Mouse (Mus musculus): ENCODE measurements around the gene Olfr402. TPM values are rescaled to one million over a fixed set of nuclear protein-coding genes. Genes with fewer than 3 reads are reported as not detected.
"Not testable (repeated sequence)": the region's sequence is repeated elsewhere in the genome, so short reads cannot be mapped to it uniquely, and the experiment has no call there.

Olfr402 gene
- polyA plus RNA-seq (2014; fragmentation: Nextera tagmentation; extraction: Ambion mirVana): not detected in 2 replicates

- Histone ChIP-seq H3K9me3 (ENCODE audit: control insufficient read depth, low read depth, low read length) (no peaks in the 10 kb centered on the region), H3K9ac (replicated peaks; ENCODE audit: low read depth, low read length) (no peak within 1 kb of the TSS), H3K27ac (ENCODE audit: low read length) (no peak within 1 kb of the TSS), H3K27me3 (ENCODE audit: control insufficient read depth, insufficient read depth, low read length) (no peaks in the 10 kb centered on the region), H3K4me3 (ENCODE audit: low read depth, low read length) (no peak within 1 kb of the TSS), H3K36me3 (ENCODE audit: control insufficient read depth, insufficient read depth, low read length) (no peaks in the 10 kb centered on the region), H3K4me2 (replicated peaks; ENCODE audit: low read depth, low read length) (no peak within 1 kb of the TSS), H3K4me1 (ENCODE audit: control insufficient read depth, insufficient read depth, low read length) (no peaks in the 10 kb centered on the region)
- 62% methylated on average over 3 of the region's 3 CpGs for WGBS
- no peak for ATAC-seq (ENCODE audit: insufficient number of reproducible peaks, insufficient read depth, low FRiP score, low read depth)
Observed at GRCm38 (mm10) chr11:74153229-74153628, at the start of gene Olfr402. Gene Olfr402 (plus strand): TSS chr11:74153529.

GRCm38 (mm10) chr11:74105066-74105465 lies 48.3 kb upstream of the Olfr402 start:
- Histone ChIP-seq H3K27me3 (ENCODE audit: control insufficient read depth, insufficient read depth, low read length) (no peaks in the 10 kb centered on the region), H3K4me3 (ENCODE audit: low read depth, low read length) (no peak overlapping the region), H3K9me3 (ENCODE audit: control insufficient read depth, low read depth, low read length) (0 out of 2 replicates have a peak, but pooled peaks cover 2% of the 10 kb centered on the region), H3K9ac (replicated peaks; ENCODE audit: low read depth, low read length) (no peak overlapping the region), H3K4me2 (replicated peaks; ENCODE audit: low read depth, low read length) (no peak overlapping the region), H3K27ac (ENCODE audit: low read length) (no peak overlapping the region), H3K4me1 (ENCODE audit: control insufficient read depth, insufficient read depth, low read length) (no peaks in the 10 kb centered on the region), H3K36me3 (ENCODE audit: control insufficient read depth, insufficient read depth, low read length) (no peaks in the 10 kb centered on the region)
- WGBS: 29% methylated on average over 5 of the region's 5 CpGs
- no peak for ATAC-seq (ENCODE audit: insufficient number of reproducible peaks, insufficient read depth, low FRiP score, low read depth)

- no peaks in the 10 kb centered on the region for H3K27me3 ChIP-seq (ENCODE audit: control insufficient read depth, insufficient read depth, low read length)
- no peaks in the 10 kb centered on the region for H3K36me3 ChIP-seq (ENCODE audit: control insufficient read depth, insufficient read depth, low read length)
- no peak within 1 kb of the TSS for H3K27ac ChIP-seq (ENCODE audit: low read length)
- H3K9me3 ChIP-seq (ENCODE audit: control insufficient read depth, low read depth, low read length): 0 out of 2 replicates have a peak, but pooled peaks cover 5% of the 10 kb centered on the region
- ATAC-seq (ENCODE audit: insufficient number of reproducible peaks, insufficient read depth, low FRiP score, low read depth): no peak
- no peak within 1 kb of the TSS for H3K4me2 ChIP-seq (replicated peaks; ENCODE audit: low read depth, low read length)
- H3K9ac ChIP-seq (replicated peaks; ENCODE audit: low read depth, low read length): no peak within 1 kb of the TSS
- H3K4me3 ChIP-seq (ENCODE audit: low read depth, low read length): no peak within 1 kb of the TSS
- H3K4me1 ChIP-seq (ENCODE audit: control insufficient read depth, insufficient read depth, low read length): no peaks in the 10 kb centered on the region
Observed at GRCm38 (mm10) chr11:74113412-74113811, 39.9 kb upstream of the Olfr402 start, which contains the start of gene Olfr401. Gene Olfr401 (plus strand): TSS chr11:74113712.

DNA sequence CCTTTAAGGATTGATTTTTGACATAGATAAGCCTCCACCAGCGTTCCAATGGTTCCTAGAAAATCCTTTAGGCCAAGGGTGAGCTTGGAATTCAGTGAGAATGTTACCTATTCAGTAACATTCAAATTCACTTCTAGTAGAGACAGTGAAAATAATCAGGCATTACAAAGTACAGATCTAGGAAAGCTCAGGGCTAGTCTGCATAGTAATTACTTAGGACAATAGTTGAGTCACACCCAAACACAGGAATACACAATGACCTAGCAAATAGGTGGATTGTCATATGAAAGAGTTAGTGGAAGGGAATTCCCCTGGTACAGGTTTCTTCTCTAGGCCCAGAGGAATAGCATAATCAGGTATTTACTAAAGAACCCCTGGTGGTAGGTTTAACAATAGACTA lies 13.3 kb upstream of the Olfr402 start:
- not testable (repeated sequence) for H3K27me3 ChIP-seq (ENCODE audit: control insufficient read depth, insufficient read depth, low read length); ATAC-seq (ENCODE audit: insufficient number of reproducible peaks, insufficient read depth, low FRiP score, low read depth); H3K9me3 ChIP-seq (ENCODE audit: control insufficient read depth, low read depth, low read length); H3K9ac ChIP-seq (replicated peaks; ENCODE audit: low read depth, low read length); H3K4me1 ChIP-seq (ENCODE audit: control insufficient read depth, insufficient read depth, low read length); H3K4me2 ChIP-seq (replicated peaks; ENCODE audit: low read depth, low read length); H3K4me3 ChIP-seq (ENCODE audit: low read depth, low read length); H3K27ac ChIP-seq (ENCODE audit: low read length); H3K36me3 ChIP-seq (ENCODE audit: control insufficient read depth, insufficient read depth, low read length)
- WGBS: 26% methylated on average over 1 of the region's 1 CpGs

DNA sequence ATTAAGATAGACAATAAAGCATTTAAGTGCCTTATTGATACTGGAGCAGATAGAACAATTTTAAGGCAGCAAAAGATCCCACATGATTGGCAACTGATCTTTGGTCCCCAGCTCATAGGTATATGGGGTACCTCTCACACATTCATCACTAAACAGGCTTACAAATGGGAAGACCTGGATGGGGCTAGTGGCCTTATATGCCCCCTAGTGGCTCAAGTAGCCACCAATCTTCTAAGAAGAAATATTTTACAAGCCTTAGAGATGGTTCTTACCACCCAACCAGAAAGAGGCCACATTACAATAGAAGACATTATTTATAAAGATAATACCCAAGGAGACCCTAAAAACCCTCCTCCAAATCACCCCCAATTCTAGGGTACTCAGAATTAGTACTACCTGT lies 7.5 kb upstream of the Olfr402 start:
- Histone ChIP-seq H3K4me2 (replicated peaks; ENCODE audit: low read depth, low read length) (no peak overlapping the region), H3K27me3 (ENCODE audit: control insufficient read depth, insufficient read depth, low read length) (no peaks in the 10 kb centered on the region), H3K9ac (replicated peaks; ENCODE audit: low read depth, low read length) (no peak overlapping the region), H3K27ac (ENCODE audit: low read length) (no peak overlapping the region), H3K36me3 (ENCODE audit: control insufficient read depth, insufficient read depth, low read length) (no peaks in the 10 kb centered on the region), H3K4me3 (ENCODE audit: low read depth, low read length) (no peak overlapping the region), H3K4me1 (ENCODE audit: control insufficient read depth, insufficient read depth, low read length) (no peaks in the 10 kb centered on the region), H3K9me3 (ENCODE audit: control insufficient read depth, low read depth, low read length) (peaks cover 8% of the 10 kb centered on the region; the same call in 1 of the 2 replicates)
- ATAC-seq (ENCODE audit: insufficient number of reproducible peaks, insufficient read depth, low FRiP score, low read depth): no peak

GRCm38 (mm10) chr11:74168771-74169170 lies 15.4 kb downstream of the Olfr402 start:
- no peak overlapping the region for H3K4me3 ChIP-seq (ENCODE audit: low read depth, low read length)
- no peaks in the 10 kb centered on the region for H3K9me3 ChIP-seq (ENCODE audit: control insufficient read depth, low read depth, low read length)
- no peak for ATAC-seq (ENCODE audit: insufficient number of reproducible peaks, insufficient read depth, low FRiP score, low read depth)
- H3K4me1 ChIP-seq (ENCODE audit: control insufficient read depth, insufficient read depth, low read length): no peaks in the 10 kb centered on the region
- H3K27ac ChIP-seq (ENCODE audit: low read length): no peak overlapping the region
- H3K36me3 ChIP-seq (ENCODE audit: control insufficient read depth, insufficient read depth, low read length): no peaks in the 10 kb centered on the region
- no peak overlapping the region for H3K9ac ChIP-seq (replicated peaks; ENCODE audit: low read depth, low read length)
- no peaks in the 10 kb centered on the region for H3K27me3 ChIP-seq (ENCODE audit: control insufficient read depth, insufficient read depth, low read length)
- no peak overlapping the region for H3K4me2 ChIP-seq (replicated peaks; ENCODE audit: low read depth, low read length)

DNA sequence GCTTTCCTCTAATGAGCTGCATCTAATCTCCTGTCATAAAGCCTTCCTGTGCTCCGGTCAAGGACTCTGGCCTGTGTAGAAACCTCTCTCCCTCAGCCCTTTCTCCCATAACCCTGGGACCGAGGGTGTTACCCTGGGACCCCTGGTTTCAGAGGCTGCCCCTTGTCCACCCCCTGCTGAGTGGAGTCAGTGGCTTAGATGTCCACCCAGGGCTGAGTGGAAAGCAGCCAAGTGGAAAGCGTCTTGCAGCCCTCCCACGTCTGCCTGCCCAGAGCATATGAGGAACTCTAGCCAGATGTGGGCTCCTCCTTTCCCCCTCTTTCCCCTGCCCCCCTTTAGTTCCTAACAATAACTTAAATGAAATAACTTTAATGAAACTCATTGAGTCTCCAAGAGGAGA lies 29.8 kb downstream of the Olfr402 start:
- H3K27ac ChIP-seq (ENCODE audit: low read length): no peak overlapping the region
- H3K9ac ChIP-seq (replicated peaks; ENCODE audit: low read depth, low read length): no peak overlapping the region
- 76% methylated on average over 4 of the region's 4 CpGs for WGBS
- no peaks in the 10 kb centered on the region for H3K36me3 ChIP-seq (ENCODE audit: control insufficient read depth, insufficient read depth, low read length)
- ATAC-seq (ENCODE audit: insufficient number of reproducible peaks, insufficient read depth, low FRiP score, low read depth): no peak
- no peaks in the 10 kb centered on the region for H3K4me1 ChIP-seq (ENCODE audit: control insufficient read depth, insufficient read depth, low read length)
- H3K27me3 ChIP-seq (ENCODE audit: control insufficient read depth, insufficient read depth, low read length): no peaks in the 10 kb centered on the region
- H3K4me3 ChIP-seq (ENCODE audit: low read depth, low read length): no peak overlapping the region
- H3K4me2 ChIP-seq (replicated peaks; ENCODE audit: low read depth, low read length): no peak overlapping the region
- no peaks in the 10 kb centered on the region for H3K9me3 ChIP-seq (ENCODE audit: control insufficient read depth, low read depth, low read length)

DNA sequence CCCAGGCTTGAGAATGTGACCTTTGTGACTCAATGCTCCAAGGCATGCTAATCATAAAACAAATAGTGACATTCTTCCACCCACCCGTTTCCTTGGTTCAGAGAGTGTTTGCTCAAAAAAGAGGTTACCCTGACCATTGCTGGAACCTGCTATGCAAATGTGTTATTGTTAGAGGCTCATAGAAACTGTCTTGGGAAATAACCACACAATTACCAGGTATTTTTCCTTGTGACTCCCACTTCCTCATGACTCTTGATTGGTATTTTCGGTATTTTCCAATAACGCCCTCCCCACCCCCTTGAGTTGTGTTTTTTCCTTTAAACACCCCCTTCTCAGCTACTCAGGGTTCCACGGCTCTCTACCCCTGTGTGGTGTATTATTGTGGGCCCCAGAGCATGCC lies 30.4 kb downstream of the Olfr402 start:
- no peaks in the 10 kb centered on the region for H3K27me3 ChIP-seq (ENCODE audit: control insufficient read depth, insufficient read depth, low read length)
- H3K4me2 ChIP-seq (replicated peaks; ENCODE audit: low read depth, low read length): no peak overlapping the region
- H3K4me1 ChIP-seq (ENCODE audit: control insufficient read depth, insufficient read depth, low read length): no peaks in the 10 kb centered on the region
- no peak overlapping the region for H3K4me3 ChIP-seq (ENCODE audit: low read depth, low read length)
- no peak for ATAC-seq (ENCODE audit: insufficient number of reproducible peaks, insufficient read depth, low FRiP score, low read depth)
- H3K36me3 ChIP-seq (ENCODE audit: control insufficient read depth, insufficient read depth, low read length): no peaks in the 10 kb centered on the region
- 70% methylated on average over 4 of the region's 4 CpGs for WGBS
- no peak overlapping the region for H3K27ac ChIP-seq (ENCODE audit: low read length)
- H3K9ac ChIP-seq (replicated peaks; ENCODE audit: low read depth, low read length): no peak overlapping the region
- no peaks in the 10 kb centered on the region for H3K9me3 ChIP-seq (ENCODE audit: control insufficient read depth, low read depth, low read length)

- H3K27me3 ChIP-seq (ENCODE audit: control insufficient read depth, insufficient read depth, low read length): no peaks in the 10 kb centered on the region
- H3K4me3 ChIP-seq (ENCODE audit: low read depth, low read length): no peak within 1 kb of the TSS
- H3K4me1 ChIP-seq (ENCODE audit: control insufficient read depth, insufficient read depth, low read length): no peaks in the 10 kb centered on the region
- H3K36me3 ChIP-seq (ENCODE audit: control insufficient read depth, insufficient read depth, low read length): no peaks in the 10 kb centered on the region
- no peak for ATAC-seq (ENCODE audit: insufficient number of reproducible peaks, insufficient read depth, low FRiP score, low read depth)
- H3K9me3 ChIP-seq (ENCODE audit: control insufficient read depth, low read depth, low read length): no peaks in the 10 kb centered on the region
- no peak within 1 kb of the TSS for H3K27ac ChIP-seq (ENCODE audit: low read length)
- no peak within 1 kb of the TSS for H3K4me2 ChIP-seq (replicated peaks; ENCODE audit: low read depth, low read length)
- no peak within 1 kb of the TSS for H3K9ac ChIP-seq (replicated peaks; ENCODE audit: low read depth, low read length)
Observed at GRCm38 (mm10) chr11:74185949-74186348, 32.6 kb downstream of the Olfr402 start, which contains the start of gene Olfr403. Gene Olfr403 (plus strand): TSS chr11:74186249.

Data from stomach, embryonic 14.5 days (tissue).